Mouse (Mus musculus) erythroblast, embryonic 14.5 days (primary cell): ENCODE data around the gene Arhgap18.

Experiments
- GATA1 ChIP-seq: IDR thresholded peaks from 2 replicates; pipeline ENCODE4 v1.6.1; 2012; ENCODE audit warnings: low read length, inconsistent platforms, mixed read lengths
- TAL1 ChIP-seq: IDR thresholded peaks from 3 replicates; pipeline ENCODE4 v1.6.1; 2012; ENCODE audit warnings: low read length, inconsistent platforms, mixed read lengths

DNA sequence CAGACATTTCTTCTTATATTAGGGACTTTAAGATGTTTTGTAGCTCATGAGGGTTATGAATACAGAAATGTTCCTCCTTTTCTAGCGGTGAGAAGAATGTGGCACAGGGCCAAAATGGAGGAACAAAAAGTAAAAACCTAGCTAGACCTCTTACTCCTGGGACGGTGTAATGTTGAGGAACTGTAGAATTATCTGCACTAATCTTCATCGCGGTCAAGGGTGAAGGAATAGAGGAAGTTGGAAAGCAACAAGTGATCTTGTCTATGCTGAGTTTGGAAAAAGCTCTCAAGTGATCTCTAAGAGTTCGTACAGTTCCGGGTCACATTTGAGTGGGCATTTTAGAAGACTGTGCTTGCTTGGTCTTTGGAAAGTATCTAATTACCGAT lies 44.1 kb downstream of the Arhgap18 start:
- TF ChIP-seq GATA1 (no peak), TAL1 (no peak)
